In genomic region chr14:55091209-55091865, GRCm38 (mm10) we compare ENCODE assay signal across 8 mouse cellular contexts. TPM values are rescaled to one million over a fixed set of nuclear protein-coding genes. Genes with fewer than 3 reads are reported as not detected.
A peak's percentile ranks its signal among the peaks of the same experiment; 100 is the strongest.
DNase-seq lines count a peak whose midpoint lies in the region; ATAC-seq and TF ChIP-seq lines count a peak whose summit lies in the region.

No protein-coding gene starts in this region.

- TF ChIP-seq EP300 in MEL (IDR thresholded peaks at IDR 0.05; ENCODE audit: low read depth in 1 of 2, low read length in 2 of 2) = no peak

- TF ChIP-seq POLR2A in MEL (IDR thresholded peaks at IDR 0.05; ENCODE audit: control insufficient read depth in 1 of 2, insufficient read depth in 1 of 2, low read depth in 1 of 2, low read length in 2 of 2, poor library complexity in 1 of 2) = 0 out of 4 replicates have a peak, but pooled peaks of 1 of the 2 experiments have one; percentile 23
- peak; percentile 46; the same call in 1 of the 2 replicates for TF ChIP-seq POLR2A in cortical plate, adult 2 months (IDR thresholded peaks at IDR 0.05; ENCODE audit: extremely low read depth, insufficient read depth, low read length)

- peak overlapping the region; percentile 64 for H3K9ac ChIP-seq in kidney, embryonic 15.5 days
- peak overlapping the region; percentile 69 for H3K9ac ChIP-seq in MEL (ENCODE audit: control insufficient read depth, low read depth, low read length, poor library complexity, severe bottlenecking)
- peak overlapping the region; percentile 40 for H3K9ac ChIP-seq in intestine, embryonic 14.5 days (ENCODE audit: low read length)
- peak overlapping the region; percentile 83 for H3K9ac ChIP-seq in midbrain, embryonic 15.5 days

- peaks cover 41% of the 10 kb centered on the region for H3K4me1 ChIP-seq in kidney, embryonic 15.5 days
- H3K4me1 ChIP-seq in MEL (ENCODE audit: control insufficient read depth in 1 of 2, insufficient read depth in 2 of 2, low read length in 2 of 2) = peaks cover 0 to 12% of the 10 kb centered on the region in 2 experiments; a peak in 3 of 4 replicates
- peaks cover 10% of the 10 kb centered on the region for H3K4me1 ChIP-seq in cortical plate, adult 2 months (ENCODE audit: control insufficient read depth, insufficient read depth, low read length)
- peaks cover 36% of the 10 kb centered on the region for H3K4me1 ChIP-seq in intestine, embryonic 14.5 days (replicated peaks; ENCODE audit: control insufficient read depth, insufficient read depth, low read length)
- H3K4me1 ChIP-seq in midbrain, embryonic 15.5 days = peaks cover 66% of the 10 kb centered on the region

- peak overlapping the region; percentile 87 for H3K4me2 ChIP-seq in kidney, embryonic 15.5 days
- peak overlapping the region; percentile 61 for H3K4me2 ChIP-seq in intestine, embryonic 14.5 days (ENCODE audit: low read length)
- peak overlapping the region; percentile 81 for H3K4me2 ChIP-seq in midbrain, embryonic 15.5 days

- H3K27ac ChIP-seq in kidney, embryonic 15.5 days = peak overlapping the region; percentile 90
- peak overlapping the region; percentile 31; the same call in 1 of the 2 replicates for H3K27ac ChIP-seq in MEL (ENCODE audit: control insufficient read depth, low read depth, low read length)
- H3K27ac ChIP-seq in cortical plate, adult 2 months (ENCODE audit: insufficient read depth, low read length) = peak overlapping the region; percentile 36
- H3K27ac ChIP-seq in intestine, embryonic 14.5 days (ENCODE audit: low read depth) = peak overlapping the region; percentile 36
- peak overlapping the region; percentile 93 for H3K27ac ChIP-seq in midbrain, embryonic 15.5 days

- no peaks in the 10 kb centered on the region for H3K36me3 ChIP-seq in kidney, embryonic 15.5 days
- H3K36me3 ChIP-seq in MEL (ENCODE audit: control insufficient read depth in 1 of 2, insufficient read depth in 2 of 2, low read length in 2 of 2) = peaks cover 0 to 4% of the 10 kb centered on the region in 2 experiments; a peak in 1 of 4 replicates
- H3K36me3 ChIP-seq in intestine, embryonic 14.5 days (ENCODE audit: control insufficient read depth, insufficient read depth, low read length) = no peaks in the 10 kb centered on the region
- H3K36me3 ChIP-seq in midbrain, embryonic 15.5 days (replicated peaks) = no peaks in the 10 kb centered on the region

- H3K27me3 ChIP-seq in kidney, embryonic 15.5 days = no peaks in the 10 kb centered on the region
- H3K27me3 ChIP-seq in MEL (ENCODE audit: control insufficient read depth in 1 of 2, insufficient read depth in 2 of 2, low read length in 2 of 2) = no peaks in the 10 kb centered on the region
- no peaks in the 10 kb centered on the region for H3K27me3 ChIP-seq in intestine, embryonic 14.5 days (replicated peaks; ENCODE audit: control insufficient read depth, insufficient read depth, low read length)
- H3K27me3 ChIP-seq in midbrain, embryonic 15.5 days (replicated peaks) = no peaks in the 10 kb centered on the region

- H3K4me3 ChIP-seq in kidney, embryonic 15.5 days (replicated peaks) = peak overlapping the region; percentile 65
- peak overlapping the region; percentile 92 to 99 for H3K4me3 ChIP-seq in MEL (ENCODE audit: control insufficient read depth in 1 of 2, insufficient read depth in 1 of 2, low read depth in 2 of 2, low read length in 2 of 2)
- H3K4me3 ChIP-seq in cortical plate, adult 2 months (ENCODE audit: insufficient read depth, low read length) = peak overlapping the region; percentile 73
- H3K4me3 ChIP-seq in intestine, embryonic 14.5 days (ENCODE audit: low read depth, low read length) = peak overlapping the region; percentile 49
- H3K4me3 ChIP-seq in midbrain, embryonic 15.5 days = peak overlapping the region; percentile 67

- H3K79me2 ChIP-seq in MEL (ENCODE audit: control insufficient read depth, insufficient read depth, low read length, poor library complexity) = peaks cover 7% of the 10 kb centered on the region

- H3K9me3 ChIP-seq in kidney, embryonic 15.5 days (replicated peaks) = no peaks in the 10 kb centered on the region
- no peaks in the 10 kb centered on the region for H3K9me3 ChIP-seq in MEL (replicated peaks; ENCODE audit: insufficient read depth, low read length)
- H3K9me3 ChIP-seq in intestine, embryonic 14.5 days (ENCODE audit: control insufficient read depth, low read length) = no peaks in the 10 kb centered on the region
- no peaks in the 10 kb centered on the region for H3K9me3 ChIP-seq in midbrain, embryonic 15.5 days

- no peak for DNase-seq in kidney, postnatal 14 days
- DNase-seq in MEL (ENCODE audit: low read depth, low spot score) = no peak
- peak; percentile 73 for DNase-seq in intestine, embryonic 14.5 days (ENCODE audit: low spot score)
- no peak for DNase-seq in layer of hippocampus, postnatal 36 days

- ATAC-seq in kidney, embryonic 15.5 days (replicated peaks; ENCODE audit: low FRiP score) = no peak
- ATAC-seq in intestine, embryonic 14.5 days (replicated peaks; ENCODE audit: low FRiP score, low TSS enrichment, low read depth) = no peak
- peak; percentile 13 for ATAC-seq in midbrain, embryonic 15.5 days (replicated peaks)
- ATAC-seq in megakaryocyte progenitor cell, adult 5-6 weeks (replicated peaks; ENCODE audit: poor library complexity) = no peak

- TF ChIP-seq CTCF in MEL (IDR thresholded peaks at IDR 0.05 in 2 of 3, conservative IDR thresholded peaks at IDR 0.05 in 1 of 3; ENCODE audit: control insufficient read depth in 1 of 3, insufficient read depth in 1 of 3, low read depth in 2 of 3, low read length in 3 of 3, poor library complexity in 1 of 3, severe bottlenecking in 1 of 3) = no peak
- no peak for TF ChIP-seq CTCF in cortical plate, adult 2 months (IDR thresholded peaks at IDR 0.05; ENCODE audit: extremely low read depth, insufficient read depth, low read length)

- WGBS in kidney, embryonic 15.5 days = 3% methylated on average over 34 of the region's 34 CpGs
- 3% methylated on average over 34 of the region's 34 CpGs for WGBS in intestine, embryonic 14.5 days
- WGBS in midbrain, embryonic 15.5 days = 1% methylated on average over 34 of the region's 34 CpGs

- TF ChIP-seq RAD21 in MEL (IDR thresholded peaks at IDR 0.05; ENCODE audit: low read depth, low read length) = no peak

TF ChIP-seq in MEL, 35 proteins besides CTCF, POLR2A, EP300 and RAD21 (continues in another document):
- no peak for TF ChIP-seq ZNF384 (IDR thresholded peaks at IDR 0.05; ENCODE audit: low read depth, low read length)
- no peak for TF ChIP-seq GABPA (IDR thresholded peaks at IDR 0.05; ENCODE audit: low read depth, low read length)
- TF ChIP-seq CHD1 (IDR thresholded peaks at IDR 0.05; ENCODE audit: low read depth, low read length) = no peak
- no peak for TF ChIP-seq ZMIZ1 (IDR thresholded peaks at IDR 0.05; ENCODE audit: low read depth, low read length)

RNA-seq across cellular contexts. Expression of gene Zfhx2, which starts 0.8 kb away (rescaled TPM):
- 6.0 and 6.5 TPM in 2 replicates for polyA plus RNA-seq in kidney, embryonic 15.5 days (2015; fragmentation: Nextera tagmentation; extraction: Ambion mirVana)
- total RNA-seq in MEL (2012; rRNA removed) = 0.42 TPM in 2 replicates
- polyA plus RNA-seq in MEL (2012; ENCODE audit: insufficient read depth in 1 of 2, insufficient read length in 2 of 2, low read depth in 1 of 2, low replicate concordance in 2 of 2, missing spikeins in 1 of 2) = 1 to 10 TPM in 1 of 2 experiments, not detected in 1; 3.2 TPM
- polyA plus RNA-seq in cortical plate, adult 2 months (2012; rRNA removed) = 13.0 and 13.1 TPM in 2 replicates
- 5.0 and 5.4 TPM in 2 replicates for polyA plus RNA-seq in intestine, embryonic 14.5 days (2014; fragmentation: Nextera tagmentation; extraction: Ambion mirVana)
- 33.7 and 37.5 TPM in 2 replicates for polyA plus RNA-seq in midbrain, embryonic 15.5 days (2015; fragmentation: Nextera tagmentation; extraction: Ambion mirVana)
- total RNA-seq in megakaryocyte progenitor cell, adult 5-6 weeks (2015) = 2.5 and 3.1 TPM in 2 replicates
- 0.75 and 1.1 TPM in 2 replicates for total RNA-seq in megakaryocyte progenitor cell, adult 5-6 weeks (2017)
- 10 to 100 TPM; 52.0 to 64.3 TPM for total RNA-seq in layer of hippocampus, postnatal 36 days (2021)

RNA-seq across cellular contexts. Expression of gene Thtpa, which starts 3.2 kb away (rescaled TPM):
- polyA plus RNA-seq in kidney, embryonic 15.5 days (2015; fragmentation: Nextera tagmentation; extraction: Ambion mirVana) = 21.0 and 21.5 TPM in 2 replicates
- 8.7 and 9.0 TPM in 2 replicates for total RNA-seq in MEL (2012; rRNA removed)
- polyA plus RNA-seq in MEL (2012; ENCODE audit: insufficient read depth in 1 of 2, insufficient read length in 2 of 2, low read depth in 1 of 2, low replicate concordance in 2 of 2, missing spikeins in 1 of 2) = 10 to 100 TPM in 1 of 2 experiments, not detected in 1; 13.2 TPM
- polyA plus RNA-seq in cortical plate, adult 2 months (2012; rRNA removed) = 13.8 and 14.5 TPM in 2 replicates
- polyA plus RNA-seq in intestine, embryonic 14.5 days (2014; fragmentation: Nextera tagmentation; extraction: Ambion mirVana) = 20.8 and 24.0 TPM in 2 replicates
- polyA plus RNA-seq in midbrain, embryonic 15.5 days (2015; fragmentation: Nextera tagmentation; extraction: Ambion mirVana) = 38.8 and 39.5 TPM in 2 replicates
- 7.3 and 7.7 TPM in 2 replicates for total RNA-seq in megakaryocyte progenitor cell, adult 5-6 weeks (2015)
- 10.9 and 11.5 TPM in 2 replicates for total RNA-seq in megakaryocyte progenitor cell, adult 5-6 weeks (2017)
- total RNA-seq in layer of hippocampus, postnatal 36 days (2021) = 10 to 100 TPM; 18.2 to 19.6 TPM

RNA-seq across cellular contexts. Expression of gene Ap1g2, which starts 15.1 kb away (rescaled TPM):
- polyA plus RNA-seq in kidney, embryonic 15.5 days (2015; fragmentation: Nextera tagmentation; extraction: Ambion mirVana) = 15.9 and 18.9 TPM in 2 replicates
- 12.5 and 12.6 TPM in 2 replicates for total RNA-seq in MEL (2012; rRNA removed)
- 10 to 100 TPM in 1 of 2 experiments, not detected in 1; 47.9 TPM for polyA plus RNA-seq in MEL (2012; ENCODE audit: insufficient read depth in 1 of 2, insufficient read length in 2 of 2, low read depth in 1 of 2, low replicate concordance in 2 of 2, missing spikeins in 1 of 2)
- 14.7 and 15.4 TPM in 2 replicates for polyA plus RNA-seq in cortical plate, adult 2 months (2012; rRNA removed)
- polyA plus RNA-seq in intestine, embryonic 14.5 days (2014; fragmentation: Nextera tagmentation; extraction: Ambion mirVana) = 44.7 and 49.8 TPM in 2 replicates
- polyA plus RNA-seq in midbrain, embryonic 15.5 days (2015; fragmentation: Nextera tagmentation; extraction: Ambion mirVana) = 7.5 and 9.2 TPM in 2 replicates
- 31.3 and 52.7 TPM in 2 replicates for total RNA-seq in megakaryocyte progenitor cell, adult 5-6 weeks (2015)
- 17.4 and 18.3 TPM in 2 replicates for total RNA-seq in megakaryocyte progenitor cell, adult 5-6 weeks (2017)
- total RNA-seq in layer of hippocampus, postnatal 36 days (2021) = 10 to 100 TPM; 17.4 to 19.2 TPM

RNA-seq across cellular contexts. Expression of gene Jph4, which starts 25.4 kb away (rescaled TPM):
- 0.59 and 1.2 TPM in 2 replicates for polyA plus RNA-seq in kidney, embryonic 15.5 days (2015; fragmentation: Nextera tagmentation; extraction: Ambion mirVana)
- not detected in 2 replicates for total RNA-seq in MEL (2012; rRNA removed)
- not detected for polyA plus RNA-seq in MEL (2012; ENCODE audit: insufficient read depth in 1 of 2, insufficient read length in 2 of 2, low read depth in 1 of 2, low replicate concordance in 2 of 2, missing spikeins in 1 of 2)
- 244 and 247 TPM in 2 replicates for polyA plus RNA-seq in cortical plate, adult 2 months (2012; rRNA removed)
- polyA plus RNA-seq in intestine, embryonic 14.5 days (2014; fragmentation: Nextera tagmentation; extraction: Ambion mirVana) = 1.7 and 2.0 TPM in 2 replicates
- 39.7 and 42.5 TPM in 2 replicates for polyA plus RNA-seq in midbrain, embryonic 15.5 days (2015; fragmentation: Nextera tagmentation; extraction: Ambion mirVana)
- total RNA-seq in megakaryocyte progenitor cell, adult 5-6 weeks (2015) = not detected in 2 replicates
- total RNA-seq in megakaryocyte progenitor cell, adult 5-6 weeks (2017) = not detected in 2 replicates
- total RNA-seq in layer of hippocampus, postnatal 36 days (2021) = 100 to 1,000 TPM; 447 to 471 TPM

Comparison
In these comparisons a context has a peak if more than half of its experiments do, and no peak if none do; other contexts are left out.
1. H3K27ac ChIP-seq: peak in every context shown above with its lines; median percentile 93 in midbrain, embryonic 15.5 days; 90 in kidney, embryonic 15.5 days; 36 in cortical plate, adult 2 months; 36 in intestine, embryonic 14.5 days; 31 in MEL.